Mouse (Mus musculus): ENCODE measurements at regions not wholly inside any gene's neighbourhood (a gene's known extent, or its start where the extent isn't known, plus 50 kb on each side); places are given as distances from the start of the nearest gene placed in this dataset.

DNA sequence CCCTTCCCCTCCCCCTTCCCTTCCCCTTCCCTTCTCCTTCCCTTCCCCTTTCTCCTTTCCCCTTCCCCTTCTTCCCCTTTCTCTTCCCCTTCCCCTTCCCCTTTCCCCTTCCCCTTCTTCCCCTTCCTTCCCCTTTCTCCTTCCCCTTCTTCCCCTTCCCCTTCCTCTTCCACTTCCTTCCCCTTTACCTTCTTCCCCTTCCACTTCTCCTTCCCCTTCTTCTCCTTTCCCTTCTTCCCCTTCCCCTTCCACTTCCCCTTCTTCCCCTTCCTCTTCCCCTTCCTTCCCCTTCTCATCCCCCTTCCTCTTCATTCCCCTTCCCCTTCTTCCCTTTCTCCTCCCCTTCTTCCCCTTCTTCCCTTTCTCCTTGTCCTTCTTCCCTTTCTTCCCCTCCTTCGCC, 77.0 kb upstream of the Fst start:
- no peaks in the 10 kb centered on the region for H3K79me3 ChIP-seq (ENCODE audit: low read depth)
- no peak overlapping the region for H3K4me3 ChIP-seq (ENCODE audit: insufficient read depth, poor library complexity, severe bottlenecking)
- H3K79me2 ChIP-seq (ENCODE audit: control insufficient read depth, insufficient read depth), result no peaks in the 10 kb centered on the region
- TF ChIP-seq MYOG (IDR thresholded peaks at IDR 0.05; ENCODE audit: control insufficient read depth, extremely low read depth, insufficient read length), result no peak
- no peak for TF ChIP-seq CTCF (IDR thresholded peaks at IDR 0.05; ENCODE audit: control insufficient read depth, insufficient read depth, insufficient read length)
- TF ChIP-seq FOSL1 (IDR thresholded peaks at IDR 0.05; ENCODE audit: insufficient read depth, low read length, poor library complexity, severe bottlenecking), result no peak
- no peak for TF ChIP-seq CEBPB (IDR thresholded peaks at IDR 0.05; ENCODE audit: low read depth)
- no peak for TF ChIP-seq USF1 (IDR thresholded peaks at IDR 0.05; ENCODE audit: low read depth)
- TF ChIP-seq MYOD1 (IDR thresholded peaks at IDR 0.05; ENCODE audit: control insufficient read depth, insufficient read length, low read depth), result no peak
- TF ChIP-seq MAX (IDR thresholded peaks at IDR 0.05), result no peak
- no peaks in the 10 kb centered on the region for H3K27me3 ChIP-seq (ENCODE audit: control insufficient read depth, insufficient read depth, insufficient read length)
- no peaks in the 10 kb centered on the region for H3K36me3 ChIP-seq (ENCODE audit: control insufficient read depth, insufficient read depth)
- no peak overlapping the region for H3ac ChIP-seq (ENCODE audit: control insufficient read depth, insufficient read length, low read depth)

DNA sequence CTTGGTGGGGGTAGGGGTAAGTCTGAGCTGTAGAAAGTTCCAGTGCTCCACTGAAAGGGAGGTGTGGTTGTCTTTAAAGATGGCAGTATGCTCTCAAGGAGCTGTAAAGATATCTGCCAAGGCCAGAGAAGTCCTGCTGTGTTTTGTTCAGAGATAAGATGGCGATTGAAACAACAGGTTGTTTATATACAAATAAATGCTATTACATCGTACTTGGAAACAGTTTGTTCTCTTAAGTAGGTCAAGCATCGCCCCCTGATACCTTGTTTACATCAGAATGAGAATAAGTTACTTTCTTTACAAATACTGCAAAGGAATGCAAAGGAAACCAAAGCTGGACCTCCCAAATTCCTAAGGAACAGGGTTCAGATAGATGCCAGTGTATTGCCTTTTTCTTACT, 113.0 kb upstream of the Fst start:
- H3ac ChIP-seq (ENCODE audit: control insufficient read depth, insufficient read length, low read depth), result no peak overlapping the region
- no peak overlapping the region for H3K4me3 ChIP-seq (ENCODE audit: insufficient read depth, poor library complexity, severe bottlenecking)
- H3K79me2 ChIP-seq (ENCODE audit: control insufficient read depth, insufficient read depth), result no peaks in the 10 kb centered on the region
- H3K27me3 ChIP-seq (ENCODE audit: control insufficient read depth, insufficient read depth, insufficient read length), result no peaks in the 10 kb centered on the region
- no peaks in the 10 kb centered on the region for H3K36me3 ChIP-seq (ENCODE audit: control insufficient read depth, insufficient read depth)
- H3K79me3 ChIP-seq (ENCODE audit: low read depth), result no peaks in the 10 kb centered on the region
- no peak for TF ChIP-seq CEBPB (IDR thresholded peaks at IDR 0.05; ENCODE audit: low read depth)
- no peak for TF ChIP-seq FOSL1 (IDR thresholded peaks at IDR 0.05; ENCODE audit: insufficient read depth, low read length, poor library complexity, severe bottlenecking)
- no peak for TF ChIP-seq USF1 (IDR thresholded peaks at IDR 0.05; ENCODE audit: low read depth)
- no peak for TF ChIP-seq MAX (IDR thresholded peaks at IDR 0.05)
- no peak for TF ChIP-seq MYOG (IDR thresholded peaks at IDR 0.05; ENCODE audit: control insufficient read depth, extremely low read depth, insufficient read length)
- no peak for TF ChIP-seq MYOD1 (IDR thresholded peaks at IDR 0.05; ENCODE audit: control insufficient read depth, insufficient read length, low read depth)
- TF ChIP-seq CTCF (IDR thresholded peaks at IDR 0.05; ENCODE audit: control insufficient read depth, insufficient read depth, insufficient read length), result no peak

DNA sequence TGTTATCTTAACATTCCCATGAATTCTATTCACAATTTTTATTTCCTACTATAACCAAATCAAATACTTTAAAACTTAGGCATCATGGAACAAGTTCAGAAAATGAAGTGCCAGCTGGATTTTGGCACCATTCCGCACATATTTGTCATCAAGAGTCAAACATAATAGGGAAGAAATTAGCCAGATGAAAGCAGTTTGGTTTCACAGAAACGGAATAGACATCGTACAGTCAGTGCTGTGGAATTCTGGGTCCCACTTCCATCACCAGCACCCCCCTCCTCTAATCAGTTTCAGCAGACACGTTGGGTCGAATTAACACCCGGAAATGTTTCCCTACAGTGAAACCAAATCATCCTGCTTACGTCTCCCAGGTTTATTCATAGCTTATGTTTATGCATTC, 125.8 kb upstream of the Fst start:
- no peaks in the 10 kb centered on the region for H3K79me2 ChIP-seq (ENCODE audit: control insufficient read depth, insufficient read depth)
- H3K27me3 ChIP-seq (ENCODE audit: control insufficient read depth, insufficient read depth, insufficient read length), result no peaks in the 10 kb centered on the region
- no peak overlapping the region for H3ac ChIP-seq (ENCODE audit: control insufficient read depth, insufficient read length, low read depth)
- H3K4me3 ChIP-seq (ENCODE audit: insufficient read depth, poor library complexity, severe bottlenecking), result no peak overlapping the region
- TF ChIP-seq MYOD1 (IDR thresholded peaks at IDR 0.05; ENCODE audit: control insufficient read depth, insufficient read length, low read depth) (no peak), FOSL1 (IDR thresholded peaks at IDR 0.05; ENCODE audit: insufficient read depth, low read length, poor library complexity, severe bottlenecking) (no peak), USF1 (IDR thresholded peaks at IDR 0.05; ENCODE audit: low read depth) (no peak), MAX (IDR thresholded peaks at IDR 0.05) (no peak), MYOG (IDR thresholded peaks at IDR 0.05; ENCODE audit: control insufficient read depth, extremely low read depth, insufficient read length) (no peak), CTCF (IDR thresholded peaks at IDR 0.05; ENCODE audit: control insufficient read depth, insufficient read depth, insufficient read length) (no peak), CEBPB (IDR thresholded peaks at IDR 0.05; ENCODE audit: low read depth) (no peak)
- H3K79me3 ChIP-seq (ENCODE audit: low read depth), result no peaks in the 10 kb centered on the region
- no peaks in the 10 kb centered on the region for H3K36me3 ChIP-seq (ENCODE audit: control insufficient read depth, insufficient read depth)

DNA sequence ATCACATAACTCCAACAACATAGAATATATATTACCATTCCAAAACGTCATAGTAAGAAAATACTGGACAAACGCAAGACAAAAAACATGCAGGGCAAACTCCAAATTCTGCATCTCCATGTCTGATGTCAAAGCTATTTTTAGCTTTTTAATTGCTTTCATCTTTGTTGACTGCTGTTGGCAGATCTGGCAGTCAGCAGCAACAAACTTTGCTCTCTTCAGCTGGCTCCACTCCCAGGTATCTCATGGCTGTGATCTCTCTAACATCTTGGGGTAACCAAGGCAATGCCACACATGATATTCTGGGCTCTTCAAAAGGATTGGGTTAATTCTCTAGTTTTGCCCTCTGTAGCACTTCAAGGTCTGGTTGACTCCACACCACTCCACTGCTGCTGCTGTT, 128.9 kb upstream of the Fst start:
- Histone ChIP-seq H3K36me3 (ENCODE audit: control insufficient read depth, insufficient read depth) (no peaks in the 10 kb centered on the region), H3K27me3 (ENCODE audit: control insufficient read depth, insufficient read depth, insufficient read length) (no peaks in the 10 kb centered on the region), H3K4me3 (ENCODE audit: insufficient read depth, poor library complexity, severe bottlenecking) (no peak overlapping the region), H3ac (ENCODE audit: control insufficient read depth, insufficient read length, low read depth) (no peak overlapping the region), H3K79me3 (ENCODE audit: low read depth) (no peaks in the 10 kb centered on the region), H3K79me2 (ENCODE audit: control insufficient read depth, insufficient read depth) (no peaks in the 10 kb centered on the region)
- TF ChIP-seq MAX (IDR thresholded peaks at IDR 0.05) (no peak), MYOG (IDR thresholded peaks at IDR 0.05; ENCODE audit: control insufficient read depth, extremely low read depth, insufficient read length) (no peak), CEBPB (IDR thresholded peaks at IDR 0.05; ENCODE audit: low read depth) (no peak), MYOD1 (IDR thresholded peaks at IDR 0.05; ENCODE audit: control insufficient read depth, insufficient read length, low read depth) (no peak), USF1 (IDR thresholded peaks at IDR 0.05; ENCODE audit: low read depth) (no peak)

DNA sequence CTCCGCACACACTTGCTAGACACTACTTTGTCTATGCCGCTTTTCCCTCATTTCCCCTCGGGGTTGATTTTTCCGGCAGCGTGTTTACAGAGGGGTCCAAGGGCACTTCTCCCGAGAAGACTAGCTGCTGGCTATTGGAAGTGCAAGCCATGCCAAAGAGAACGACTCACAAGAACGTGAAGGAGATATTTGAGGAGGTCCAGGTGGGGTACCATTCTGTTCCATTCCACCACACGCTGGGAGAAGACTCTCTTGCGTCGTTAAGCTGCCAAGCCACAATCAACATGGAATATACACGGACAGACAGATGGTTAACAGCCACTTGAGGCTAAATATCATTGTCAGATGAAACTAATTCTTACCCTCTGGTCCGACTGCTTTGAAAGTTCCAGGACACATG, 144.6 kb upstream of the Fst start:
- TF ChIP-seq CTCF (IDR thresholded peaks at IDR 0.05; ENCODE audit: control insufficient read depth, insufficient read depth, insufficient read length) (no peak), MYOG (IDR thresholded peaks at IDR 0.05; ENCODE audit: control insufficient read depth, extremely low read depth, insufficient read length) (no peak), MYOD1 (IDR thresholded peaks at IDR 0.05; ENCODE audit: control insufficient read depth, insufficient read length, low read depth) (no peak), USF1 (IDR thresholded peaks at IDR 0.05; ENCODE audit: low read depth) (no peak)
- Histone ChIP-seq H3K4me3 (ENCODE audit: insufficient read depth, poor library complexity, severe bottlenecking) (no peak overlapping the region), H3K27me3 (ENCODE audit: control insufficient read depth, insufficient read depth, insufficient read length) (no peaks in the 10 kb centered on the region), H3K79me3 (ENCODE audit: low read depth) (no peaks in the 10 kb centered on the region), H3K79me2 (ENCODE audit: control insufficient read depth, insufficient read depth) (no peaks in the 10 kb centered on the region), H3ac (ENCODE audit: control insufficient read depth, insufficient read length, low read depth) (no peak overlapping the region), H3K36me3 (ENCODE audit: control insufficient read depth, insufficient read depth) (no peaks in the 10 kb centered on the region)

DNA sequence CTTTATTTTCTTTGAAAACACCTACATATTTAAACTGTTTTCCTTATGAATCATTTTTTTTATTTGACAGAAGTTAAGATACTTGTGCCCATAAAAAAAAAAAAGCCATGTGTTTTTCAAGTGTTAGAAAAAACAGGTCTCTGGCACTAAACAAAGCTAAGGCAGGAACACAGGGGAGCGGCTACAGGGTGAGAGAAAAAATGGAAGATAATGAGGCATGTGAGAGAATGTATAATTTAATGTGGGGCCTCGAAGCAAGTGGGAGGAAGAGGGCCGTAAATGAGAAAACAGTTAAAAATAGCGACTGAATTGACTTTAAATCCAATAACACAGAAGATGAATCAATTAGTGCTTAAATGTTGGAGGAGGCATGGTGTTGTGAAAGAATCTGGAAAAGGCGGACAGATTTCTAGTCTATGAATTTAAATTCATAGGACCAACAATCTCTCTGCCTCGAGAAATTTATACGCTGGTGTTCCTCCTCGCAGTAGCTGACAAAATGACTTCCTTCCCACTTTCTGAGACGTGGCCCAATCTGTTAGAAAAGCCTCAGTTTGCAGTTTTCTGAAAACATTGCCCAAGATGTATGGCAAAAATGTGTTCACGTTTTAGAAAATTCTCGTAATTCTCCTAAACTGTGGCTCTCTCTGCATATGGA, 145.4 kb upstream of the Fst start:
- TF ChIP-seq FOSL1 (IDR thresholded peaks at IDR 0.05; ENCODE audit: insufficient read depth, low read length, poor library complexity, severe bottlenecking) (no peak), MAX (IDR thresholded peaks at IDR 0.05) (no peak)
- Histone ChIP-seq H3K79me3 (ENCODE audit: low read depth) (no peaks in the 10 kb centered on the region), H3K27me3 (ENCODE audit: control insufficient read depth, insufficient read depth, insufficient read length) (no peaks in the 10 kb centered on the region), H3K36me3 (ENCODE audit: control insufficient read depth, insufficient read depth) (no peaks in the 10 kb centered on the region), H3K79me2 (ENCODE audit: control insufficient read depth, insufficient read depth) (no peaks in the 10 kb centered on the region), H3K4me3 (ENCODE audit: insufficient read depth, poor library complexity, severe bottlenecking) (no peak overlapping the region), H3ac (ENCODE audit: control insufficient read depth, insufficient read length, low read depth) (no peak overlapping the region)
